Mouse (Mus musculus) right cerebral cortex, postnatal 14 days (tissue): ENCODE measurements around the gene Gm26566.

Source experiments
- DNase-seq: peaks from one replicate; pipeline ENCODE4 v3.0.0; 2022

Gm26566 gene

GRCm38 (mm10) chr4:88721791-88722721, at the start of gene Gm26566, which contains the start of gene Klhl9:
Gene Gm26566 (plus strand): TSS chr4:88721805.
Gene Klhl9 (minus strand): TSS chr4:88722465.
- peak; percentile 92 for DNase-seq

GRCm38 (mm10) chr4:88676824-88677223, 44.8 kb upstream of the Gm26566 start, which contains the start of gene Ifna16:
Gene Ifna16 (minus strand): TSS chr4:88676924.
- no peak for DNase-seq

- peak; percentile 14 for DNase-seq
These were observed 41.2 kb upstream of the Gm26566 start for GRCm38 (mm10) chr4:88680362-88680761.

GRCm38 (mm10) chr4:88681353-88681752, 40.3 kb upstream of the Gm26566 start:
- no peak for DNase-seq

GRCm38 (mm10) chr4:88683812-88684211, 37.8 kb upstream of the Gm26566 start, which contains the start of gene Ifna2:
Gene Ifna2 (minus strand): TSS chr4:88683912.
- DNase-seq: no peak

GRCm38 (mm10) chr4:88691259-88691658, 30.3 kb upstream of the Gm26566 start, which contains the start of gene Ifnab:
Gene Ifnab (minus strand): TSS chr4:88691359.
- DNase-seq: no peak

- no peak for DNase-seq
These were observed 29.1 kb upstream of the Gm26566 start for GRCm38 (mm10) chr4:88692537-88692936.

- DNase-seq: no peak
These were observed 28.2 kb upstream of the Gm26566 start for GRCm38 (mm10) chr4:88693392-88693791.

- peak; percentile 57 for DNase-seq
These were observed 25.2 kb upstream of the Gm26566 start for GRCm38 (mm10) chr4:88696237-88696884.

- DNase-seq: no peak
These were observed 24.5 kb upstream of the Gm26566 start for GRCm38 (mm10) chr4:88697108-88697507.

- no peak for DNase-seq
These were observed 23.9 kb upstream of the Gm26566 start for GRCm38 (mm10) chr4:88697753-88698152.

- DNase-seq: no peak
These were observed 22.8 kb upstream of the Gm26566 start for GRCm38 (mm10) chr4:88698781-88699180.

GRCm38 (mm10) chr4:88699301-88699700, 22.3 kb upstream of the Gm26566 start:
- no peak for DNase-seq

GRCm38 (mm10) chr4:88705924-88706323, 15.7 kb upstream of the Gm26566 start:
- no peak for DNase-seq

- no peak for DNase-seq
These were observed 14.3 kb upstream of the Gm26566 start for GRCm38 (mm10) chr4:88707128-88707826.

- DNase-seq: no peak
These were observed 7.3 kb upstream of the Gm26566 start for GRCm38 (mm10) chr4:88714281-88714680.

GRCm38 (mm10) chr4:88715059-88715458, 6.5 kb upstream of the Gm26566 start:
- peak; percentile 10 for DNase-seq

- no peak for DNase-seq
These were observed 2.9 kb upstream of the Gm26566 start for GRCm38 (mm10) chr4:88718715-88719114.

- DNase-seq: no peak
These were observed 2.0 kb downstream of the Gm26566 start for GRCm38 (mm10) chr4:88723497-88724090.

- no peak for DNase-seq
These were observed 5.1 kb downstream of the Gm26566 start for GRCm38 (mm10) chr4:88726727-88727126.

GRCm38 (mm10) chr4:88727324-88727723, 5.7 kb downstream of the Gm26566 start:
- no peak for DNase-seq

GRCm38 (mm10) chr4:88738480-88738879, 16.9 kb downstream of the Gm26566 start:
- DNase-seq: peak; percentile 58

GRCm38 (mm10) chr4:88739036-88739435, 17.4 kb downstream of the Gm26566 start:
- no peak for DNase-seq
